Mouse (Mus musculus) CH12.LX (cell line): Measurements from ENCODE around the gene Ercc6.

Source experiments
- CTCF ChIP-seq, 2 experiments: IDR thresholded peaks in 1 of 2; conservative IDR thresholded peaks in 1 of 2; 2 replicates each; pipeline ENCODE4 v1.5.1; 2011 to 2012; ENCODE audit warnings: low read depth in 2 of 2, low read length in 2 of 2, improper control_type of control experiment in 1 of 2, inconsistent platforms in 1 of 2, mild to moderate bottlenecking in 1 of 2, moderate library complexity in 1 of 2
- MYC ChIP-seq: IDR thresholded peaks from 2 replicates; pipeline ENCODE4 v1.6.1; 2011; ENCODE audit warnings: low read depth, mild to moderate bottlenecking, improper control_type of control experiment, low read length
- POLR2A ChIP-seq: IDR thresholded peaks from 2 replicates; pipeline ENCODE4 v1.6.1; 2011; ENCODE audit warnings: low read depth, mild to moderate bottlenecking, improper control_type of control experiment, low read length
- POLR2AphosphoS2 ChIP-seq: IDR thresholded peaks from 2 replicates; pipeline ENCODE4 v1.6.1; 2011; ENCODE audit warnings: low read depth, low read length, improper control_type of control experiment
- SIN3A ChIP-seq: IDR thresholded peaks from 2 replicates; pipeline ENCODE4 v1.6.1; 2012; ENCODE audit warnings: low read length, improper control_type of control experiment, inconsistent platforms
- ZNF384 ChIP-seq: IDR thresholded peaks from 2 replicates; pipeline ENCODE4 v1.6.1; 2012; ENCODE audit warnings: low read depth, low read length, improper control_type of control experiment, inconsistent platforms

GRCm38 (mm10) chr14:32476559-32476958 lies 36.8 kb upstream of the Ercc6 start:
- TF ChIP-seq CTCF (conservative IDR thresholded peaks at IDR 0.05 in 1 of 2, IDR thresholded peaks at IDR 0.05 in 1 of 2; ENCODE audit: low read depth in 2 of 2, low read length in 2 of 2) (no peak), POLR2A (no peak), POLR2AphosphoS2 (no peak), ZNF384 (no peak), MYC (no peak), SIN3A (no peak)
